Mouse (Mus musculus) ovary, adult 18-20 months (tissue): ENCODE results near the gene Ranbp3l.
"Not testable (repeated sequence)": the region's sequence is repeated elsewhere in the genome, so short reads cannot be mapped to it uniquely, and the experiment has no call there.

Experiments used
- DNase-seq: peaks from one replicate; pipeline ENCODE4 v3.0.0; 2022; ENCODE audit warnings: low spot score, mixed read lengths

Gene Ranbp3l

GRCm38 (mm10) chr15:8967573-8968228, at the start of gene Ranbp3l:
Ranbp3l (plus strand) TSS chr15:8967949.
- DNase-seq: no peak

- no peak for DNase-seq
Measured at GRCm38 (mm10) chr15:8930061-8930460, 37.7 kb upstream of the Ranbp3l start.

- DNase-seq: no peak
Measured at GRCm38 (mm10) chr15:8936911-8937310, 30.8 kb upstream of the Ranbp3l start.

GRCm38 (mm10) chr15:8940861-8941260, 26.9 kb upstream of the Ranbp3l start:
- no peak for DNase-seq

GRCm38 (mm10) chr15:8950856-8951255, 16.9 kb upstream of the Ranbp3l start:
- no peak for DNase-seq

GRCm38 (mm10) chr15:8963323-8963722, 4.4 kb upstream of the Ranbp3l start:
- DNase-seq: no peak

- DNase-seq: no peak
Measured at GRCm38 (mm10) chr15:8968229-8968595, 463 bp downstream of the Ranbp3l start.

- no peak for DNase-seq
Measured at GRCm38 (mm10) chr15:8969061-8969635, 1.4 kb downstream of the Ranbp3l start.

GRCm38 (mm10) chr15:8991211-8991610, 23.5 kb downstream of the Ranbp3l start:
- no peak for DNase-seq

- no peak for DNase-seq
Measured at GRCm38 (mm10) chr15:8991859-8992838, 24.4 kb downstream of the Ranbp3l start.

GRCm38 (mm10) chr15:8994608-8995277, 27.0 kb downstream of the Ranbp3l start:
- no peak for DNase-seq

- DNase-seq: no peak
Measured at GRCm38 (mm10) chr15:8995490-8995889, 27.7 kb downstream of the Ranbp3l start.

GRCm38 (mm10) chr15:9002762-9003161, 35.0 kb downstream of the Ranbp3l start:
- no peak for DNase-seq

- no peak for DNase-seq
Measured at GRCm38 (mm10) chr15:9009196-9009595, 41.4 kb downstream of the Ranbp3l start.

GRCm38 (mm10) chr15:9014541-9014940, 46.8 kb downstream of the Ranbp3l start:
- no peak for DNase-seq

GRCm38 (mm10) chr15:9015496-9015895, 47.7 kb downstream of the Ranbp3l start:
- not testable (repeated sequence) for DNase-seq

- DNase-seq: no peak
Measured at GRCm38 (mm10) chr15:9055704-9056103, 88.0 kb downstream of the Ranbp3l start.

GRCm38 (mm10) chr15:9059856-9060255, 92.1 kb downstream of the Ranbp3l start:
- DNase-seq: no peak

GRCm38 (mm10) chr15:9061150-9061882, 93.6 kb downstream of the Ranbp3l start:
- DNase-seq: no peak

GRCm38 (mm10) chr15:9068881-9069280, 101.1 kb downstream of the Ranbp3l start:
- no peak for DNase-seq

- no peak for DNase-seq
Measured at GRCm38 (mm10) chr15:9070353-9070752, 102.6 kb downstream of the Ranbp3l start.
